Mouse (Mus musculus): Measurements from ENCODE around the gene C1qbp. TPM values are rescaled to one million over a fixed set of nuclear protein-coding genes. Genes with fewer than 3 reads are reported as not detected.

The C1qbp gene
- polyA plus RNA-seq, 1 experiment, result 165 TPM

GRCm38 (mm10) chr11:71017051-71017450 lies 34.2 kb upstream of the C1qbp start:
- 86% methylated on average over 1 of the region's 1 CpGs for WGBS
- no peak overlapping the region for H3K4me3 ChIP-seq (ENCODE audit: low read depth, low read length)
- peaks cover 16% of the 10 kb centered on the region for H3K36me3 ChIP-seq (ENCODE audit: control insufficient read depth, insufficient read depth, low read length)
- peaks cover 3% of the 10 kb centered on the region; the same call in 1 of the 2 replicates for H3K4me1 ChIP-seq (ENCODE audit: control insufficient read depth, insufficient read depth, insufficient read length, low read length)
- H3K27ac ChIP-seq (ENCODE audit: insufficient read depth, low read depth, low read length), result no peak overlapping the region
- TF ChIP-seq POLR2A (IDR thresholded peaks at IDR 0.05; ENCODE audit: low read depth, low read length), result no peak
- TF ChIP-seq CTCF (IDR thresholded peaks at IDR 0.05; ENCODE audit: extremely low read depth, insufficient read length, insufficient replicate concordance, low read depth, low read length), result no peak
- H3K27me3 ChIP-seq (ENCODE audit: control insufficient read depth, insufficient read depth, low read length), result no peaks in the 10 kb centered on the region

DNA sequence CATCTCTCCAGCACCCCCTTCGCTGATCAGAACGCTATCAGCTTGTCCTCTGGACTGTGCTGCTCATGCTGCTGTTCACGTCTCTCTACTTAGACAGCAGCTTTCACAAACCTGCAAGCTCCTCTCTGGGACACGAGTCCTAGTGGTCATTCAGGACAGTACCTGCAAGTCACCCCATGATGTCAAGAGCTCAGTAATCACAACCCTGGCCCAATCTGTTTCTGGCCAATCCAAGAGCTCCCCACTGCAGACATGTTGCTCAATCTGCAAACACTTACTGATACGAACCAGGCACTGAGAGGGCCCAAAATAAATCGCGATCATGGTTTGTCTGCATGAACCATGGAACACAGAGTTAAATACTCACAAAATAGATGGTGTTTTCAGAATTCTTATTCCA lies 29.9 kb upstream of the C1qbp start:
- WGBS, result 91% methylated on average over 7 of the region's 7 CpGs
- TF ChIP-seq CTCF (IDR thresholded peaks at IDR 0.05; ENCODE audit: extremely low read depth, insufficient read length, insufficient replicate concordance, low read depth, low read length) (no peak), POLR2A (IDR thresholded peaks at IDR 0.05; ENCODE audit: low read depth, low read length) (no peak)
- Histone ChIP-seq H3K27me3 (ENCODE audit: control insufficient read depth, insufficient read depth, low read length) (no peaks in the 10 kb centered on the region), H3K36me3 (ENCODE audit: control insufficient read depth, insufficient read depth, low read length) (peaks cover 45% of the 10 kb centered on the region), H3K4me3 (ENCODE audit: low read depth, low read length) (no peak overlapping the region), H3K27ac (ENCODE audit: insufficient read depth, low read depth, low read length) (no peak overlapping the region), H3K4me1 (ENCODE audit: control insufficient read depth, insufficient read depth, insufficient read length, low read length) (no peaks in the 10 kb centered on the region)

DNA sequence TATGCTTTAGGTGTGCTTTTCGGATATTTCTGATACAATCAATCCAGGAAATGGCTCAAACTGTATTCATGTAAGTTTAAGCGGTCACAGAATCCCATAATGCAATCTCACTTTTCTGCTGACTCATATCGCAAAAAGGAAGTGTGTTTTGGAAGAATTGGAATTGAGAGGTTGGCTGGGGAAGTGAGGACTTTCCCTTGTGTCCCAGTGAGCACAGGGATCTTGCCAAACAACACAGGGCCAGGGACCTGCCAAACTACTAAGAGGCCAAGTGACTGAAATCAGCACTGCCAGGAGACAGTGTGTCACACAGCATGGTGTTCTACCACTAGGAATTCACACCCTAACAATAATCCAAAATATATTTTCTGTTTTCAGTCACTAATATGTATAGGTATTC lies 25.5 kb upstream of the C1qbp start:
- no peaks in the 10 kb centered on the region for H3K4me1 ChIP-seq (ENCODE audit: control insufficient read depth, insufficient read depth, insufficient read length, low read length)
- peaks cover 41% of the 10 kb centered on the region for H3K36me3 ChIP-seq (ENCODE audit: control insufficient read depth, insufficient read depth, low read length)
- no peaks in the 10 kb centered on the region for H3K27me3 ChIP-seq (ENCODE audit: control insufficient read depth, insufficient read depth, low read length)
- no peak for TF ChIP-seq CTCF (IDR thresholded peaks at IDR 0.05; ENCODE audit: extremely low read depth, insufficient read length, insufficient replicate concordance, low read depth, low read length)
- TF ChIP-seq POLR2A (IDR thresholded peaks at IDR 0.05; ENCODE audit: low read depth, low read length), result no peak
- 82% methylated on average over 3 of the region's 3 CpGs for WGBS
- no peak overlapping the region for H3K4me3 ChIP-seq (ENCODE audit: low read depth, low read length)
- H3K27ac ChIP-seq (ENCODE audit: insufficient read depth, low read depth, low read length), result no peak overlapping the region

DNA sequence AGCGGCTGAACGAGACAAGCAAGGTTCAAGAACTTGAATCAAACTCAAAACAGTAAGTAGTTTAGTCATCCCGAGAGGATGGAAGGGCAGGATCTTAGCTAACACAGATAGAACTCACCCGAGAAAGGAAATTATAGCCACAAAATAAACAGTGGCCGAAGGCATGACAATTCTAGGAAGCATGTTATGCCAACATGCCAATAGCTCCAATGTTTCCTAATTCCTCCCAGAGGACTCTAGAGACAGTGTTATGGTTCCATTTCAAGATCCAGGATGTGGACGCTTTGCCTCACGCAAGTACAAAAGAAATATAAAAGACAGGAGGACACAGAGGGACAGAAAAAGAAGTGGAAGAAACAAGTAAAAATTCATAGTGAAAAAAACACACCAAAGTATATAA lies 25.0 kb upstream of the C1qbp start:
- Histone ChIP-seq H3K27me3 (ENCODE audit: control insufficient read depth, insufficient read depth, low read length) (no peaks in the 10 kb centered on the region), H3K27ac (ENCODE audit: insufficient read depth, low read depth, low read length) (no peak overlapping the region), H3K4me1 (ENCODE audit: control insufficient read depth, insufficient read depth, insufficient read length, low read length) (peaks cover 3% of the 10 kb centered on the region; the same call in 1 of the 2 replicates), H3K36me3 (ENCODE audit: control insufficient read depth, insufficient read depth, low read length) (peaks cover 38% of the 10 kb centered on the region), H3K4me3 (ENCODE audit: low read depth, low read length) (no peak overlapping the region)
- 75% methylated on average over 7 of the region's 7 CpGs for WGBS
- TF ChIP-seq CTCF (IDR thresholded peaks at IDR 0.05; ENCODE audit: extremely low read depth, insufficient read length, insufficient replicate concordance, low read depth, low read length) (no peak), POLR2A (IDR thresholded peaks at IDR 0.05; ENCODE audit: low read depth, low read length) (no peak)

GRCm38 (mm10) chr11:71007026-71007425 lies 24.2 kb upstream of the C1qbp start:
- H3K36me3 ChIP-seq (ENCODE audit: control insufficient read depth, insufficient read depth, low read length), result peaks cover 30% of the 10 kb centered on the region
- no peak overlapping the region for H3K27ac ChIP-seq (ENCODE audit: insufficient read depth, low read depth, low read length)
- H3K4me3 ChIP-seq (ENCODE audit: low read depth, low read length), result no peak overlapping the region
- TF ChIP-seq CTCF (IDR thresholded peaks at IDR 0.05; ENCODE audit: extremely low read depth, insufficient read length, insufficient replicate concordance, low read depth, low read length) (no peak), POLR2A (IDR thresholded peaks at IDR 0.05; ENCODE audit: low read depth, low read length) (no peak)
- H3K4me1 ChIP-seq (ENCODE audit: control insufficient read depth, insufficient read depth, insufficient read length, low read length), result peaks cover 8% of the 10 kb centered on the region; the same call in 1 of the 2 replicates
- 93% methylated on average over 6 of the region's 6 CpGs for WGBS
- H3K27me3 ChIP-seq (ENCODE audit: control insufficient read depth, insufficient read depth, low read length), result no peaks in the 10 kb centered on the region

DNA sequence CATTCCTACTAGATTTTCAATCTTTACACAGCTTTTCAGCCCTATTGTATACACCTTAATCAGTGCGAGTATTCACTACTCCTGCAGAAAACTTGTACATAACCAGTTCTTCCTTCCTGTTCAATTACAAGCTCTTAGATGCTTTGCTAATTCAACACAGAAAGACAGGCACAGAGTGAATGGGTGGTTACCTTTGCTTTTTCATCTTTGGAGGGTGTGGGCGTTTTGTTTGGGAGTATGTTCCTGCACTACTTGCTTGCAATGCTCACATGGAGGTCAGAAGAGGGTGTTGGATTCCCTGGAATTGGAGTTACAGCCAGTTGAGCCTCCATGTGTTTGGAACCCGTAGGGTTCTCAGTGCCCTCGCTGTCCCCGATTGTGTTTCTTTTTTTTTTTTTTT lies 22.2 kb upstream of the C1qbp start:
- H3K4me3 ChIP-seq (ENCODE audit: low read depth, low read length), result no peak overlapping the region
- no peaks in the 10 kb centered on the region for H3K27me3 ChIP-seq (ENCODE audit: control insufficient read depth, insufficient read depth, low read length)
- H3K36me3 ChIP-seq (ENCODE audit: control insufficient read depth, insufficient read depth, low read length), result peaks cover 14% of the 10 kb centered on the region
- no peak for TF ChIP-seq POLR2A (IDR thresholded peaks at IDR 0.05; ENCODE audit: low read depth, low read length)
- TF ChIP-seq CTCF (IDR thresholded peaks at IDR 0.05; ENCODE audit: extremely low read depth, insufficient read length, insufficient replicate concordance, low read depth, low read length), result no peak
- H3K4me1 ChIP-seq (ENCODE audit: control insufficient read depth, insufficient read depth, insufficient read length, low read length), result peaks cover 8% of the 10 kb centered on the region; the same call in 1 of the 2 replicates
- WGBS, result 30% methylated on average over 5 of the region's 5 CpGs
- no peak overlapping the region for H3K27ac ChIP-seq (ENCODE audit: insufficient read depth, low read depth, low read length)

DNA sequence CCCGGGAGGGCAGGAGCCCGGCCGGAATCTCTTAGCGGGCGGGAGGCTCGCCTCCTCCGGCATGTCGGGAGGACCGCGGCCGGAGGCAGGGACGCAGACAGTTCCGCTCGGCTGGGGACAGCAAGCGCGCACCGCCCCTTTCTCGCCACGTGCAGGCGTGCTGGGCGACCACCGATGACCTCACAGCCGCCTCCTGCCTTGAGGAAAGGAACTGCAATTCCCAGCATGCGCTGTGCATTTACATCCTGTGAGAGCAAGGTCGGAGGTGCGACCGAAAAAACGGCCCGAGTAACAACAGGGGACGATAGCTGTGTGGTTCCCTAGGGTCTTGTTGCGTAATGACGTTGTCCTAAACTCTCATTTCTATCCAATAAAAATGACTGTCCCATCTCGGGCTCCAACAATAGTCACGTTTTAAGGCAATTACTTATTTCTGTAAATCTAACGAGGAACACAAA lies 21.5 kb upstream of the C1qbp start, which contains the start of gene Dhx33:
Dhx33 (minus strand) TSS at position 122 of the 458 bp plus-strand sequence.
- H3K27ac ChIP-seq (ENCODE audit: insufficient read depth, low read depth, low read length), result 0 out of 2 replicates have a peak within 1 kb of the TSS, but pooled peaks have one; percentile 23
- peak; percentile 43 for TF ChIP-seq POLR2A (IDR thresholded peaks at IDR 0.05; ENCODE audit: low read depth, low read length)
- TF ChIP-seq CTCF (IDR thresholded peaks at IDR 0.05; ENCODE audit: extremely low read depth, insufficient read length, insufficient replicate concordance, low read depth, low read length), result no peak
- WGBS, result under 1% methylated on average over 35 of the region's 35 CpGs

More for the DNA sequence above, 21.5 kb upstream of the C1qbp start, which contains the start of gene Dhx33:
- H3K4me3 ChIP-seq (ENCODE audit: low read depth, low read length), result peak within 1 kb of the TSS; percentile 97
- H3K36me3 ChIP-seq (ENCODE audit: control insufficient read depth, insufficient read depth, low read length), result peaks cover 13% of the 10 kb centered on the region
- peaks cover 8% of the 10 kb centered on the region; the same call in 1 of the 2 replicates for H3K4me1 ChIP-seq (ENCODE audit: control insufficient read depth, insufficient read depth, insufficient read length, low read length)
- no peaks in the 10 kb centered on the region for H3K27me3 ChIP-seq (ENCODE audit: control insufficient read depth, insufficient read depth, low read length)

Data from small intestine, adult 2 months (tissue).